Mouse (Mus musculus) mouse embryonic stem cell (cell line): Measurements from ENCODE around the gene Mfng.

Experiments
- in situ Hi-C, 2 experiments: fragments of 300-500 bp; cut with MboI; formaldehyde crosslinking; loops; 1 replicate in 1 of 2; 3 replicates in 1 of 2; pipeline ENCODE4 v1.14.3; 2019 to 2020; ENCODE audit warnings: low sequenced_read_pairs in 2 of 2, low pct_unique_long_range_greater_than_20kb in 1 of 2, mixed read lengths in 1 of 2; ENCODE audit not compliant: unreplicated experiment in 1 of 2

Gene Mfng

GRCm38 (mm10) chr15:78773290-78773729 is at the start of gene Mfng:
Gene Mfng (minus strand): TSS chr15:78773475.
- in situ Hi-C loops = no loop called here

GRCm38 (mm10) chr15:78816074-78816391 is 42.8 kb upstream of the Mfng start:
- in situ Hi-C loops = no loop called here

- in situ Hi-C loops = no loop called here
Observed at GRCm38 (mm10) chr15:78815314-78816073, 42.2 kb upstream of the Mfng start.

- in situ Hi-C loops = no loop called here
Observed at GRCm38 (mm10) chr15:78813603-78814002, 40.3 kb upstream of the Mfng start.

- in situ Hi-C loops = no loop called here
Observed at GRCm38 (mm10) chr15:78810146-78810545, 36.9 kb upstream of the Mfng start.

- in situ Hi-C loops = no loop called here
Observed at GRCm38 (mm10) chr15:78809739-78810138, 36.5 kb upstream of the Mfng start.

- in situ Hi-C loops = no loop called here
Observed at GRCm38 (mm10) chr15:78808980-78809379, 35.7 kb upstream of the Mfng start.

GRCm38 (mm10) chr15:78807141-78807540 is 33.9 kb upstream of the Mfng start:
- in situ Hi-C loops = no loop called here

- in situ Hi-C loops = no loop called here
Observed at GRCm38 (mm10) chr15:78806614-78807013, 33.3 kb upstream of the Mfng start.

- in situ Hi-C loops = no loop called here
Observed at GRCm38 (mm10) chr15:78805351-78805750, 32.1 kb upstream of the Mfng start.

- in situ Hi-C loops = no loop called here
Observed at GRCm38 (mm10) chr15:78804326-78804725, 31.1 kb upstream of the Mfng start.

GRCm38 (mm10) chr15:78803499-78803900 is 30.2 kb upstream of the Mfng start:
- in situ Hi-C loops = no loop called here

- in situ Hi-C loops = no loop called here
Observed at GRCm38 (mm10) chr15:78802776-78803391, 29.6 kb upstream of the Mfng start, which contains the start of gene Card10. Gene Card10 (minus strand): TSS chr15:78803042.

- in situ Hi-C loops = no loop called here
Observed at GRCm38 (mm10) chr15:78801971-78802741, 28.9 kb upstream of the Mfng start.

- in situ Hi-C loops = no loop called here
Observed at GRCm38 (mm10) chr15:78801571-78801970, 28.3 kb upstream of the Mfng start.

- in situ Hi-C loops = no loop called here
Observed at GRCm38 (mm10) chr15:78799029-78799428, 25.8 kb upstream of the Mfng start.

GRCm38 (mm10) chr15:78797060-78797329 is 23.7 kb upstream of the Mfng start:
- in situ Hi-C loops = no loop called here

- in situ Hi-C loops = no loop called here
Observed at GRCm38 (mm10) chr15:78796196-78797059, 23.2 kb upstream of the Mfng start.

GRCm38 (mm10) chr15:78790990-78791389 is 17.7 kb upstream of the Mfng start:
- in situ Hi-C loops = no loop called here
